Comparison of ENCODE assay signal across 21 mouse cellular contexts in the genomic region with DNA sequence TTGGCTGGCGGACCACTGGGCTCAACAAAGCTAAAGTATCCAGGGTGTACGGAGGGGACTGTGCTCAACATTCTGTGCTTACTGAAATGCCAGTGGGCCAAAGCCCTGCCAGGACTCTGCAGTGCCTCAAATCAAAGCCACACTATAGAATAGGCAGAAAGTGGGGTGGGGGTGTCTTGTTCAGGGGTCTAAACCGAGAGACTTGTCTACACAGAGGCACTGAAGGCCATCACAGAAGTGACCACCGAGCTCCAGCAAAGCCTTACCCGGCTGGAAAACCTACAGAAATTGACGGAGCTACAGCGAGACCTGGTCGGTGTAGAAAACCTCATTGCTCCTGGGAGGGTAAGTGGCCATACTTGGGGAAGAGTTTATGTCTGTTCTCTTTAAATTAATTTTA. TPM values are rescaled to one million over a fixed set of nuclear protein-coding genes. Genes with fewer than 3 reads are reported as not detected.
A peak's percentile ranks its signal among the peaks of the same experiment; 100 is the strongest.
DNase-seq lines count a peak whose midpoint lies in the region; ATAC-seq lines count a peak whose summit lies in the region.
"Had no signal": no experiment of that assay in that cellular context is flagged by ENCODE, and none has a peak within 500 bp of the region (broad histone marks: within the 10 kb centered on the region; RNA-seq: fewer than 3 reads in every experiment).

No protein-coding gene starts in this region.

- peak; percentile 63 for DNase-seq in heart, adult 11 months
- DNase-seq in heart, postnatal 10 days: no peak
- DNase-seq in limb, embryonic 10.5 days (ENCODE audit: low spot score): no peak
- peak; percentile 53 for DNase-seq in midbrain, embryonic 11.5 days (ENCODE audit: low spot score, missing footprints)
- DNase-seq: adrenal gland, adult 2 months; adrenal gland, adult 8-10 months; adrenal gland, postnatal 10 days; adrenal gland, postnatal 14 days; adrenal gland, postnatal 25 days; adrenal gland, postnatal 36 days; B cell, adult 2 months; cerebellum, adult 11 months; cerebellum, adult 11-12 months; cerebellum, adult 18-20 months had no signal

- ATAC-seq in limb, embryonic 12.5 days (ENCODE audit: insufficient number of reproducible peaks, insufficient read depth, low FRiP score, low TSS enrichment, low read depth): no peak
- ATAC-seq in midbrain, embryonic 11.5 days (ENCODE audit: low FRiP score): no peak
- ATAC-seq in midbrain, embryonic 15.5 days (replicated peaks): no peak
- ATAC-seq: activated CD4-positive, CD25-positive, alpha-beta regulatory T cell, adult 4 months; CD4-positive, CD25-positive, alpha-beta regulatory T cell, adult 4 months; Patski had no signal

- no peak overlapping the region for H3K4me3 ChIP-seq in limb, embryonic 12.5 days (replicated peaks)
- H3K4me3 ChIP-seq in limb, embryonic 10.5 days: no peak overlapping the region
- H3K4me3 ChIP-seq in midbrain, embryonic 11.5 days (ENCODE audit: low read depth, low read length): no peak overlapping the region
- H3K4me3 ChIP-seq in midbrain, embryonic 15.5 days: no peak overlapping the region

- peaks cover 6% of the 10 kb centered on the region; the same call in 1 of the 2 replicates for H3K36me3 ChIP-seq in limb, embryonic 12.5 days
- no peaks in the 10 kb centered on the region for H3K36me3 ChIP-seq in limb, embryonic 10.5 days
- no peaks in the 10 kb centered on the region for H3K36me3 ChIP-seq in midbrain, embryonic 11.5 days (ENCODE audit: control insufficient read depth, insufficient read depth, low read length)
- H3K36me3 ChIP-seq in midbrain, embryonic 15.5 days (replicated peaks): no peaks in the 10 kb centered on the region
- H3K36me3 ChIP-seq: G1E had no signal

- peaks cover 3% of the 10 kb centered on the region; the same call in 1 of the 2 replicates for H3K9me3 ChIP-seq in limb, embryonic 12.5 days
- no peaks in the 10 kb centered on the region for H3K9me3 ChIP-seq in limb, embryonic 10.5 days (replicated peaks)
- H3K9me3 ChIP-seq in midbrain, embryonic 11.5 days (ENCODE audit: control insufficient read depth, low read length): no peaks in the 10 kb centered on the region
- H3K9me3 ChIP-seq in midbrain, embryonic 15.5 days: no peaks in the 10 kb centered on the region
- H3K9me3 ChIP-seq: G1E had no signal

- 0 out of 2 replicates have a peak overlapping the region, but pooled peaks have one; percentile 7 for H3K27ac ChIP-seq in limb, embryonic 12.5 days
- no peak overlapping the region for H3K27ac ChIP-seq in limb, embryonic 10.5 days
- no peak overlapping the region for H3K27ac ChIP-seq in midbrain, embryonic 11.5 days (ENCODE audit: low read depth, low read length)
- H3K27ac ChIP-seq in midbrain, embryonic 15.5 days: no peak overlapping the region

- H3K9ac ChIP-seq in limb, embryonic 12.5 days (replicated peaks): no peak overlapping the region
- no peak overlapping the region for H3K9ac ChIP-seq in midbrain, embryonic 11.5 days (ENCODE audit: low read length)
- H3K9ac ChIP-seq in midbrain, embryonic 15.5 days: no peak overlapping the region

- no peak overlapping the region for H3K4me2 ChIP-seq in limb, embryonic 12.5 days
- no peak overlapping the region for H3K4me2 ChIP-seq in midbrain, embryonic 11.5 days
- no peak overlapping the region for H3K4me2 ChIP-seq in midbrain, embryonic 15.5 days

- intact Hi-C loops in heart, postnatal 10 days (cut with DNase I): no loop called here

- no peaks in the 10 kb centered on the region for H3K4me1 ChIP-seq in limb, embryonic 12.5 days (replicated peaks)
- H3K4me1 ChIP-seq in limb, embryonic 10.5 days: no peaks in the 10 kb centered on the region
- H3K4me1 ChIP-seq in midbrain, embryonic 11.5 days (ENCODE audit: control insufficient read depth, insufficient read depth, low read length): no peaks in the 10 kb centered on the region
- no peaks in the 10 kb centered on the region for H3K4me1 ChIP-seq in midbrain, embryonic 15.5 days

- H3K27me3 ChIP-seq in limb, embryonic 12.5 days: no peaks in the 10 kb centered on the region
- no peaks in the 10 kb centered on the region for H3K27me3 ChIP-seq in limb, embryonic 10.5 days (ENCODE audit: low read depth, poor library complexity, severe bottlenecking)
- H3K27me3 ChIP-seq in midbrain, embryonic 11.5 days (ENCODE audit: control insufficient read depth, insufficient read depth, low read length): no peaks in the 10 kb centered on the region
- no peaks in the 10 kb centered on the region for H3K27me3 ChIP-seq in midbrain, embryonic 15.5 days (replicated peaks)
- H3K27me3 ChIP-seq: CH12.LX, Patski had no signal

- WGBS in limb, embryonic 12.5 days: 83% methylated on average over 8 of the region's 8 CpGs
- 90% methylated on average over 8 of the region's 8 CpGs for WGBS in limb, embryonic 10.5 days
- WGBS in midbrain, embryonic 11.5 days: 84% methylated on average over 8 of the region's 8 CpGs
- WGBS in midbrain, embryonic 15.5 days: 87% methylated on average over 8 of the region's 8 CpGs

RNA-seq across cellular contexts. Expression of gene Stk25, which starts 48.7 kb away (rescaled TPM):
- total RNA-seq in heart, postnatal 10 days (2021): 100 to 1,000 TPM; 135 to 138 TPM
- 194 and 202 TPM in 2 replicates for polyA plus RNA-seq in limb, embryonic 12.5 days (2016; fragmentation: Nextera tagmentation; extraction: Ambion mirVana)
- 153 and 185 TPM in 2 replicates for polyA plus RNA-seq in limb, embryonic 10.5 days (2016; fragmentation: Nextera tagmentation; extraction: Ambion mirVana)
- 187 and 198 TPM in 2 replicates for polyA plus RNA-seq in midbrain, embryonic 11.5 days (2014; fragmentation: Nextera tagmentation; extraction: Ambion mirVana)
- polyA plus RNA-seq in midbrain, embryonic 15.5 days (2015; fragmentation: Nextera tagmentation; extraction: Ambion mirVana): 353 and 388 TPM in 2 replicates

Comparison
In these comparisons a context has a peak if more than half of its experiments do, and no peak if none do; other contexts are left out.
1. DNase-seq: peak in heart, adult 11 months (single experiment) and midbrain, embryonic 11.5 days (single experiment); none in heart, postnatal 10 days (0 of 2) and limb, embryonic 10.5 days (single experiment).